Mouse (Mus musculus): ENCODE measurements around the gene Gimap9.
"Not testable (repeated sequence)": the region's sequence is repeated elsewhere in the genome, so short reads cannot be mapped to it uniquely, and the experiment has no call there.

The Gimap9 gene

DNA sequence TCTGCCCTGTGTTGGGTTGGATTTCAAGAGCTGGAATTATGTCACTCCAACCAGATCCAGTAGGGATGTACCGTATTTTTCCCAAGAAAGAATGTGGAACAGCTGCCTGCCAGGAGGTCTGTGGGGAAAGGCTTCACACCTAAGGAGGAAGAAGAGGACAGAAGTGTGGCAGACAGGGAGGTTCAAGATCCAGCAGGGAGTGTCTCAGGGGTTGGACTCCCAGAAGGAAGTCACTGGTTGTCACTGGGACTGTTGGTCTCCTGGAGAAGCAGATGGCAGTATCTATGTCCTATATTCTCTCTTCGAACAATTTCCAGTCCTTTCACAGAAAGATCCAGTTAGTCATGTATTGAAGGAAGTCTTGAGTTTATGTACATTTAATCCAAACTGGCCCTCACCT lies 28.3 kb upstream of the Gimap9 start:
- in situ Hi-C loops (cut with MboI; ENCODE audit: unreplicated experiment in 2 of 2) = loop anchor here (5.0 to 25.0 kb wide), 9 partner anchors 45 to 740 kb away; partner anchors contain the start of genes Gimap3 (in 2 of the 2), Gimap5 (in 1 of the 2), Gpnmb (in 1 of the 2) and Stk31 (in 1 of the 2)

- in situ Hi-C loops (cut with MboI; ENCODE audit: unreplicated experiment in 2 of 2) = loop anchor here (5.0 to 25.0 kb wide), 9 partner anchors 44 to 739 kb away; partner anchors contain the start of genes Gimap3 (in 2 of the 2), Gimap5 (in 1 of the 2), Gpnmb (in 1 of the 2) and Stk31 (in 1 of the 2)
Measured at GRCm38 (mm10) chr6:48648779-48649178, 27.1 kb upstream of the Gimap9 start.

- in situ Hi-C loops (cut with MboI; ENCODE audit: unreplicated experiment in 2 of 2) = no loop called here
Measured at GRCm38 (mm10) chr6:48650041-48650440, 25.9 kb upstream of the Gimap9 start.

- in situ Hi-C loops (cut with MboI; ENCODE audit: unreplicated experiment in 2 of 2) = no loop called here
Measured at GRCm38 (mm10) chr6:48658721-48659120, 17.2 kb upstream of the Gimap9 start.

- in situ Hi-C loops (cut with MboI; ENCODE audit: unreplicated experiment in 2 of 2) = no loop called here
Measured at GRCm38 (mm10) chr6:48664750-48665149, 11.2 kb upstream of the Gimap9 start.

GRCm38 (mm10) chr6:48665471-48665870 lies 10.5 kb upstream of the Gimap9 start:
- in situ Hi-C loops (cut with MboI; ENCODE audit: unreplicated experiment in 2 of 2) = no loop called here

GRCm38 (mm10) chr6:48666159-48666586 lies 9.8 kb upstream of the Gimap9 start:
- in situ Hi-C loops (cut with MboI; ENCODE audit: unreplicated experiment in 2 of 2) = no loop called here

DNA sequence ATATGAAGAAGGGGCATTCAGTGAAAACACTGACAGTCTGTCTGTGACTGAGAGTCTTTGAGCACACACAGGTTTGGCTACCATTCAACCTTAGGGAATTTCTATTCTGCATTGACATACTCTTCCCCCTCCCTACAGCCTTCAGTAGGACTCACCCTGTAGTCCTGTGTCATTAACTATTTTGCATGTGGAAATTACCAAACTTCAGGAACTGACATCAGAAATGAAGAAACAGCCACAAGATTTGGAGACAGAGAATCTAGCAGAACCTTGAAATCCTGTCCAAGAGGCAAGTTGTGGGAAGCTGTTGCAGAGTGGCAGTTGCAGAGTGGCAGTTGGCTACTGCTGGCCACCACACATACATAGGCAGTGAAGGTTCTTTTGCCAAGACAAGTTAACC lies 7.9 kb upstream of the Gimap9 start:
- in situ Hi-C loops (cut with MboI; ENCODE audit: unreplicated experiment in 2 of 2) = no loop called here

DNA sequence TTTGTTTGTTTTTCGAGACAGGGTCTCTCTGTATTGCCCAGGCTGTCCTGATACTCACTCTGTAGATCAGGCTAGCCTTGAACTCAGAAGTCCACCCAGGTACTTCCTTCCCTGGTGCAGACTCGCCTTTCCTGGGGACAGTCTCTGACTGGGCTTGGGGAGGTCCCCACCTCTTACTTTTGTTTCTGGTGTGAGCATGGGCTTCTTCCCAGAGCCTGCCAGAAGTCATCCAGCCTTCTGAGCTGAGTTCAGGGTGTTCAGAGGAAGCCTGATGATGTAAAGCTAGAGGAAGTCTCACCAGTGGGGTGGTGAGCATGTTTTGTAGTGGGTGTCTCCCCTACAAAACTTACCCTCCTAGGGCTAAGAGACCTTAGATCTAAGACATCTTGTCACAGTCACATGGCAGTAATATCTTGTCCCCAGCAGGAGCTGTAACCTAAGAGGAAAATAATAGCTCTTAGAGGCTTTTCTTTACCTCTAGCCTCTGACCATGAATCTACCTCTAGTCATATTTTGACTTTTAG lies 6.4 kb upstream of the Gimap9 start:
- in situ Hi-C loops (cut with MboI; ENCODE audit: unreplicated experiment in 2 of 2) = no loop called here

DNA sequence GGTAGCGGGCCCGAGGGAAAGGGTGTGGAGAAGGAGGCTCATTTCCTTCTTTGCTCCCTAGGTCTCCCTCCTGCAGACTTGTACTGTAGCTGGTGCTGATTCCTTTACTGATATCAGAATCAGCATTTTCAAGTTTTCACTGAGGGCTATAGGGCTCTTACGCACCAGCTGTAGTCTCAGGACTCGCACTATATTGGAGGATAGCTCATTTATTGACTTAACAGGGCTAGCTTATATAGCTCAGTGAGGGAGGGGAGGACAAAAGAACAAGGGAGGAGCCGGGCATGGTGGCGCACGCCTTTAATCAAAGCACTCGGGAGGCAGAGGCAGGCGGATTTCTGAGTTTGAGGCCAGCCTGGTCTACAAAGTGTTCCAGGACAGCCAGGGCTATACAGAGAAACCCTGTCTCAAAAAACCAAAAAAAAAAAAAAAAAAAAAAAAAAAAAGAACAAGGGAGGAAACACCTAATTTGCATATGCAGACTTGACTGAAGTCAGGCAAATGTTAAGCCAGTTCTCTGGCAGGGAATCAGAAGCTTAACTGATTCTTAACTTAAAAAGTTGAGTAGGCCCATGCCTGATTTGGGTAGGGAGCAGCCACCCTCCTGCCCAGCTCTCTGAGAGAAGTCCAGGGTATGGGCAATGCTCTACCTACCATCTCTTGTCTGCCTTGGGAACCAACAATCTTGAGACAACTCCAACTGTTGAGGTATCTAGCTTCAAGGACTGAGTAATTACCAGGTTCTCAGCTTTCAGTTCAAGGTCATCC lies 1.5 kb upstream of the Gimap9 start:
- in situ Hi-C loops (cut with MboI; ENCODE audit: unreplicated experiment in 2 of 2) = no loop called here

GRCm38 (mm10) chr6:48675400-48675930 lies 464 bp upstream of the Gimap9 start:
- in situ Hi-C loops (cut with MboI; ENCODE audit: unreplicated experiment in 2 of 2) = no loop called here

- in situ Hi-C loops (cut with MboI; ENCODE audit: unreplicated experiment in 2 of 2) = no loop called here
Measured at GRCm38 (mm10) chr6:48676860-48677415, 1.0 kb downstream of the Gimap9 start.

DNA sequence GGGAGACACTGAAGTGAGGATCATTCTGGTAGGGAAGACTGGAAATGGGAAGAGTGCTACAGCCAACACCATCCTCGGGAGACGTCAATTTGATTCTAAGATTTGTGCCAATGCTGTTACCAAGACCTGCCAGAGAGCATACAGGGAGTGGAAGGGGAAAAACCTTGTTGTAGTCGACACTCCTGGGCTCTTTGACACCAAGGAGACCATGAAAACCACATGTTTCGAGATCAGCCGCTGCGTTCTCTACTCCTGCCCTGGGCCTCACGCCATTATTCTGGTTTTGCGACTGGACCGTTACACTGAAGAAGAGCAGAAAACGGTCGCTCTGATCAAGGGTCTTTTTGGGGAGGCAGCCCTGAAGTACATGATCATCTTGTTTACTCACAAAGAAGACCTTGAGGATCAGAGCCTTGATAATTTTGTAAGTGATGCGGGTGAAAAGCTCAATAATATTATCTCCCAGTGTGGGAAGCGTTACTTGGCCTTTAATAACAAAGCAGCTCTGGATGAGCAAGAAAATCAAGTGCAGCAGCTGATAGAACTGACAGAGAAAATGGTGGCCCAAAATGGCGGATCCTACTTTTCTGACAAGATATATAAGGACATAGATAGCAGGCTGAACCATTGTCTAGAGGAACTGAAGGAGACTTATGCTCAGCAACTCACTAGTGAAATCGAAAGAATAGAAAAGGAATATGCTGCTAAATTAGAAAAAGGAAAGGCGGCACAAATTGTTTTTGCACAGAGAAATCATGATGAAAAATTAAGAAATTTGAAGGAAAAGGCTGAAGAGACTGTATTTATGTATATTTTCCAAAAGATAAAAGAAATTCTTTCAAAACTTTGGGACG lies 1.8 kb downstream of the Gimap9 start:
- in situ Hi-C loops (cut with MboI; ENCODE audit: unreplicated experiment in 2 of 2) = no loop called here

DNA sequence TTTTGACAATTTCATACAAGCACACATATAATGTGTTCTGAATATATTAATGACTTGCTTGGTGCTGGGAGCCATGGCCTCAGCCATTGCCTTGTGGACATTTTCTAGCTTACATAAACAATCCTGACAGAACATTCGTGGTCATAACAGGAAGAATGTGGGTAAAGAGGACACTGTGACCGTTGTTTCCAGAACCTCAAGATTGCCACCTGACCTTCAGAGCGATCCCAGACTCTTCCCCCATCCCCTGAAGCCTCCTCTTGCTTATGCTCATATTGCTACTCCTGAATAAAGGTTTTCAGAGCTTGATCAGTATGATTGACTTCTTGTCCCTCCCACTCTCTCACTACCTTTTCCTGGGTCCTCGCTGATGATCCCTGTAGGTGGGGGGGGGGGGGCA lies 2.5 kb downstream of the Gimap9 start:
- in situ Hi-C loops (cut with MboI; ENCODE audit: unreplicated experiment in 2 of 2) = no loop called here

- in situ Hi-C loops (cut with MboI; ENCODE audit: unreplicated experiment in 2 of 2) = no loop called here
Measured at GRCm38 (mm10) chr6:48679701-48680100, 3.8 kb downstream of the Gimap9 start.

- in situ Hi-C loops (cut with MboI; ENCODE audit: unreplicated experiment in 2 of 2) = no loop called here
Measured at GRCm38 (mm10) chr6:48680421-48680820, 4.5 kb downstream of the Gimap9 start.

DNA sequence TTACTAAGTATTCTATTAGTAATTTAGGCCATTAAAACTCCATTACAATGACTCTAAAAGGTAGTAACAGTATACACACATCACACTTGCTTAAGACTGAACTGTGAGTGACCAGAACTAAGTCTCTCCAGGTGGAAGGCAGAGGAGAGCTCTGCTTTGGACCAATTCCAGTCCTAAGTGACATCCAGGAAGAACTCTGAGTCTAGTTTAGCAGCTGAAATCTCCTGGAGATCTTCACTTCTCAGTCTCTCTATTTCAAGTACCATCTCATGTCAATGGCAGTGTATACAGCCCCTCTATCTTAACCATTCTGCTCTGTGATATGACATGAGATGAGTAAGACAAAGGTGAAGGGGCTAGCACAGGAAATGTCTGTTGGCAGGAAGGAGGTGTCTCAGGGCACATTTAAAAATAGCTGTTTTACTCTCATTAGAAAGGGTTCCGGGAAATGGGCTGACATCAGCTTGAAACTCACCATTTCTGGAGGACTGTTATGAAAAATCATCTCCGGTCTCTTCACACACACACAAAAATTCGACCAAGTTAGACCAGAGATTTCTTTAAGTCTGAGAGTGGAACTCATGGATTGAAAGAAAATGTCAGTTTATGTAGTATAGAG lies 5.7 kb downstream of the Gimap9 start:
- in situ Hi-C loops (cut with MboI; ENCODE audit: unreplicated experiment in 2 of 2) = no loop called here

GRCm38 (mm10) chr6:48682271-48682670 lies 6.3 kb downstream of the Gimap9 start:
- in situ Hi-C loops (cut with MboI; ENCODE audit: unreplicated experiment in 2 of 2) = no loop called here

DNA sequence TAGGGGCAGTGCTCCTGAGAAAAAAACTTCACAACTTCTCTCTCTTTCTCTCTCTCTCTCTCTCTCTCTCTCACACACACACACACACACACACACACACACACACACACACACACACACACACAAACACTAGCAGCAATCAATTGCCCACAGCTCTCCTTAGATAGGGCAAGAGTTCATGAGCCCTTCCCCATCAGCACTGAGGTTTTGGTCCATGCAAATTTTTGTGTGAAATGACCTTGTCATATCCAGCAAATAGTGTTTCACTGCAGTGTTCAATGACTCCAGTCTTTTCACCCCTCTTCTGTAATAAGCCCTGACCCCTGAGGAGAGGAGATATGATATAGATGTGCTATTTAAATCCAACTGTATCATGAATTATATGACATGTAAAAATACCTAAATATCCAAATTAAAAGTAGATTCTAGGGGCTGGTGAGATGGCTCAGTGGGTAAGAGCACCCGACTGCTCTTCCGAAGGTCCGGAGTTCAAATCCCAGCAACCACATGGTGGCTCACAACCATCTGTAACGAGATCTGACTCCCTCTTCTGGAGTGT lies 7.4 kb downstream of the Gimap9 start:
- in situ Hi-C loops (cut with MboI; ENCODE audit: unreplicated experiment in 2 of 2) = not testable (repeated sequence)

- in situ Hi-C loops (cut with MboI; ENCODE audit: unreplicated experiment in 2 of 2) = no loop called here
Measured at GRCm38 (mm10) chr6:48684319-48684718, 8.4 kb downstream of the Gimap9 start, which contains the start of gene Gimap4. Gene Gimap4 (plus strand): TSS chr6:48684549.
